Mouse (Mus musculus): Measurements from ENCODE around the gene Ermap.

GRCm38 (mm10) chr4:119192757-119193156 is 2.9 kb upstream of the Ermap start:
- TF ChIP-seq CTCF (conservative IDR thresholded peaks at IDR 0.05; ENCODE audit: insufficient read depth, insufficient read length, low read depth, low read length), result no peak
- no peak for TF ChIP-seq POLR2A (IDR thresholded peaks at IDR 0.05; ENCODE audit: low read depth, low read length)

All from kidney, adult 2 months (tissue).